Mouse (Mus musculus) 416B (cell line): ENCODE measurements at regions not wholly inside any gene's neighbourhood (a gene's known extent, or its start where the extent isn't known, plus 50 kb on each side); places are given as distances from the start of the nearest gene placed in this dataset.

ENCODE experiments used
- DNase-seq: peaks from one replicate; pipeline ENCODE4 v3.0.0; 2011; ENCODE audit warnings: low read depth

- DNase-seq, result no peak
Observed at GRCm38 (mm10) chr12:5551901-5552300, 176.4 kb upstream of the Klhl29 start.

- no peak for DNase-seq
Observed at GRCm38 (mm10) chr12:5549796-5550195, 174.3 kb upstream of the Klhl29 start.

GRCm38 (mm10) chr12:5547698-5548097, 172.2 kb upstream of the Klhl29 start:
- DNase-seq, result no peak

- no peak for DNase-seq
Observed at GRCm38 (mm10) chr12:5542701-5543100, 167.2 kb upstream of the Klhl29 start.

GRCm38 (mm10) chr12:5496299-5496698, 120.8 kb upstream of the Klhl29 start:
- no peak for DNase-seq

- no peak for DNase-seq
Observed at GRCm38 (mm10) chr12:5494657-5495512, 119.4 kb upstream of the Klhl29 start.

GRCm38 (mm10) chr12:5464250-5464899, 88.9 kb upstream of the Klhl29 start:
- no peak for DNase-seq

GRCm38 (mm10) chr12:5453157-5453556, 77.7 kb upstream of the Klhl29 start:
- no peak for DNase-seq

GRCm38 (mm10) chr12:5443730-5444129, 68.2 kb upstream of the Klhl29 start:
- DNase-seq, result no peak

GRCm38 (mm10) chr12:5443091-5443531, 67.6 kb upstream of the Klhl29 start:
- no peak for DNase-seq

- no peak for DNase-seq
Observed at GRCm38 (mm10) chr12:5442679-5443078, 67.2 kb upstream of the Klhl29 start.

- DNase-seq, result no peak
Observed at GRCm38 (mm10) chr12:5440482-5440881, 65.0 kb upstream of the Klhl29 start.

GRCm38 (mm10) chr12:5435876-5436275, 60.4 kb upstream of the Klhl29 start:
- no peak for DNase-seq

- DNase-seq, result no peak
Observed at GRCm38 (mm10) chr12:5434060-5434459, 58.6 kb upstream of the Klhl29 start.

GRCm38 (mm10) chr12:5432688-5433087, 57.2 kb upstream of the Klhl29 start:
- DNase-seq, result no peak

- DNase-seq, result no peak
Observed at GRCm38 (mm10) chr12:5428733-5429132, 53.3 kb upstream of the Klhl29 start.
